Mouse (Mus musculus): ENCODE data around the gene Apbb2. TPM values are rescaled to one million over a fixed set of nuclear protein-coding genes. Genes with fewer than 3 reads are reported as not detected.

Apbb2 gene
- total RNA-seq, 2 experiments from 2014 or later = 53.4 to 57.1 TPM

DNA sequence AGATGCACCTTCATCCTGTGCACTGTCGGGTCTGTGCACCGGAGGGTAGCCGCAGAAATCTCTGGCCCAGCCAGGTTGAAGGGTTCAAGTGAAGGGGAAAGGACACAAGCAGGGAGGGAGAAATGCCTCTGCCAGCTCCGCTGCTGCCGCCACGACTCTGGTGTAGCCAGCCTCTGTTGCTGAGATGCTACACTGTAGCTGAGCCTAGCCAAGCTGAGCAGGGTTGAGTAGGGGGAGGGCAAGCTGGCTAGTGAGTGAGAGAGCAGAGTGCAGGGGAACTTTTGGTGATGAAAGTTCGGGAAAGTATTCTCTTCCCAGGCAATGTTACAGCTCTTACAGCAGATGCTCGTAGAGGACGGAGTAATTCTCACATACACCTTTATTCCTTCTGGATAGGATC, 66.3 kb downstream of the Apbb2 start:
- DNase-seq (ENCODE audit: extremely low spot score in 1 of 2, low spot score in 1 of 2) = no peak

DNA sequence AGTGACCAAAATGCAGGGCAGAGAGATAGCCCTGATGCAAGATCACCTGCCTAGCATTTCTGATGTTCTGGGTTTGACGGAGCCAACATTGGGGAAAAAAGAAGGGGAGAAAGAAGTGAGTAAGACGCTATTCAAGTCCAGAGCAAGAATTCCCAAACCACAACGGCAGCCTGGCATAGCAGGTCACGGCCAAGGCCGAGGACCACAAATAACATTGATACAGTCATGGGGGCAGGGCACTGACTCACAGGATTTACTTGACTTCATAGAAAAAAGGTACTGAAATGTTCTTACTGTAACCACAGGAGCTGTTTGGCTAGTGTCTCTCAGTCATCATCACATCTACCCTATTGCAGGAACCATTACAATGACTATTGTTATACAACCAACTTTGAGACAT, 68.3 kb downstream of the Apbb2 start:
- no peak for DNase-seq (ENCODE audit: extremely low spot score in 1 of 2, low spot score in 1 of 2)

DNA sequence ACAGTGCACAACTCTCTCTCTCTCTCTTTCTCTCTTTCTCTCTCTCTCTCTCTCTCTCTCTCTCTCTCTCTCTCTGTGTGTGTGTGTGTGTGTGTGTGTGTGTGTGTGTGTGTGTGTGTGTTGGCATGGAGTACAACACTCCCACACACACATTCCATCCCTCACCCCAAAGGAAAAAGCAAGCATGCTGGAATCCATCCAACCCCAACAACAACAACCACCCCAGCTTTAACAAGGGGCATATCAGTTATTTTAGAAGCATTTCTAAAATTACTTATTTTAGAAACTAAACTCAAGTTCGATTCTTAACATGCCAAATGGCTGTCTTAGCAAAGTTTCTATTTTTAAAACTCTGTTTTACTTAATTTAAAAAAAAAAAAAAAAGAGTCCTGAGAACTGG, 68.9 kb downstream of the Apbb2 start:
- no peak for DNase-seq (ENCODE audit: extremely low spot score in 1 of 2, low spot score in 1 of 2)

DNA sequence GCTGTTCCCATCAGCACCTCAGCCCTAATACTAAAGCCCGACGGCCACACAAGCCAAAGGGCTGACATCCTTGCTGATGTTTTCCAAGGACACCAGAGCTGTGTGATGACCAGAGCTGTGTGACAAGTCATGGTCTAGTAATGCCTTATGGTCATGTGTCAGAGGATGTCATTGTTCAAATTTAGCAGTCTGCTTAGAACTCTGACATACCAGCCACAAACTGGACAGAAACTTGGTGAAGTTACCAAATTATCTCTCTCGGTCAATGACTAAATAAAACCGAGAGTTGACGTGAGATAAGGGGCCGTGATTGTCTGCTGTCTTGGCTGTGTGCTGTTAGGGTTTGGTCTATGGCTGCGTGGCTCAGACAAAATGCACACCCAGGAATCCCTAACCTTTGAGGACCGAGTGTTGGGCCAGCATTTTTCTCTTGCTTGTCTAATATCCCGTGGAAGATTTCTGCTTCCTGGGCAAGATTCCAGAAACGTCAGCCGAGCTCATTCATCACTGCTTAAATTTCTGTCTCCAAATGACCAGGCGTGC, 71.5 kb downstream of the Apbb2 start:
- no peak for DNase-seq (ENCODE audit: extremely low spot score in 1 of 2, low spot score in 1 of 2)

DNA sequence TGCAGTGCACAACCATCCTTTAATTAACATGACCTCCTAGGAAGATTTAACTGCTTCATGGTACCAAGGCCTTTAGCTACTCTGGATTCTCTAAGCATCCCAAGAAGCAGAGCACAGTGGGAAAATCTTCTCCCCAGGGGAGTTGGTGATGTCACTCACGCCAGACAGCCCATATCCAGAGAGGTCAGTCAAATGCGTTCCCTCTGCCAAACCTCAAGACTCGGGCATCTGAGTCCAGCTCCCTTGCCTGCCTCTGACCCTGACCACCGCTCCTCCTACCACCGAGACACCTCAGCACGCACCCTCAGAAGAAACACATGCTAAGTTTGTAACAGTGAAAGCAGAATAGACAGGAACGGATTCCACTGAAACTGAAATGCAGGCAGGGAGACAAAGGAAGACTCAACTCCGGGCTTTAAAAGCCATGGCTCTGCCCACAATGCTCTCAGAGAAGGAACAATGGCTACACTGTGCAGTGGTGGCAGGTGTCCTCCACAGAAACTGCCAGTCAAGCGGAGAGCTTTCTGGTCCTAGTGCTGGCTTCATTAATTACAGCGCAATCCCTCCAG, 72.9 kb downstream of the Apbb2 start:
- DNase-seq (ENCODE audit: extremely low spot score in 1 of 2, low spot score in 1 of 2) = no peak

DNA sequence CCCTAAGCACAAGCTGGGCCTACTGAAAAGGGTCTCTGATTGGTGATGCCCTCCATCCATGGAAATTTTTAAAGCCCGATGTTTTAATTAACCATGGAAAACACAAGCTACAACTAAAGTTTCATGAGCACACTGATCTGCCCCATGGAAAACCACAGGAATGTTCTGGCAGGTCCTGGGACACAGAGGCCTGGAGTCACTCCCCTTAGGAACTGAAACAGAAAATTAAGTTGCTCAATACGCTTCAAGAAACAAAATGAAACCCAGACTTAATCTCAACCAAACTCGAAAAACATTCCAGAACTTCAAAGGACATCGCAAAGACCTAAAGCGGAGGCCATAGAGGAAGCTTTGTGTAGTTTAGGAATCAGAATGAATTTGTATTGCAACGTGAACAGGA, 74.8 kb downstream of the Apbb2 start:
- no peak for DNase-seq (ENCODE audit: extremely low spot score in 1 of 2, low spot score in 1 of 2)

DNA sequence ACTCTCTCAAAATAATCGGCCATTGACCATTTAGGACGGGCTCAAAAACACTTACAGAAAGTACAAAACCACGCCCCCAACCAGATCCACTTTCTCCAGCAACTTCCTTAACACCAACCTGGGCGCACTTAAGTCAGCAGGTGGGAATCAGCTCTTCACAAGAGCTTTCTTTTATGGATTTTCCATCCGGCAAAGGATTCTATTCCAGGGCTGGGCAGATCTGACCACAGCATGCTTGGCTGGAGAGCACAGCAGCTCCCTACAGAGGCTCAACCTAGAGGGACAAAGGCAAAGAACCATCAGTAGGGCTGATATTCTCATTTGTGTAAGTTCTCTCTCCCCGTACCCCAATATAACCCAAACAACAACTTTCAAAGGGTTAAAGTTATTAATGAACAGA, 75.2 kb downstream of the Apbb2 start:
- DNase-seq (ENCODE audit: extremely low spot score in 1 of 2, low spot score in 1 of 2) = no peak

DNA sequence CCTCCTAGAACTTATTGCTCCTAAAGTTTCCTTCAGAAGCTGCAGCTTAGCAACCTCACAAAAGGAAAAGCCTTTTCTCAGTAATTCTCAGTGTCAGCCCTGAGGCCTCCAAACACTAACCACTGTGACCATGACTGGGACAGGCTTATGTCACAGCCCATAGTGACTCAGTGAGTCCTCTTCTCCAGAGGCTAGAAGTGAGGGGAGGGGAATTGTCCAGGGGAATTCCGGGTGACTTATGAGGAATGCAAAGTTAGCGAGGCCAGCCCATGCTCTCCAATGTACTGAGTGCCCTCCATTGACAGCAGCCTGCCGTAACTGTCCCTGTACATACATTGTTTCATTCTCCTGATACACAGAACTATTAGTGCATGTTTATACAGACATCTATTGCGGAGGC, 76.1 kb downstream of the Apbb2 start:
- DNase-seq (ENCODE audit: extremely low spot score in 1 of 2, low spot score in 1 of 2) = no peak

DNA sequence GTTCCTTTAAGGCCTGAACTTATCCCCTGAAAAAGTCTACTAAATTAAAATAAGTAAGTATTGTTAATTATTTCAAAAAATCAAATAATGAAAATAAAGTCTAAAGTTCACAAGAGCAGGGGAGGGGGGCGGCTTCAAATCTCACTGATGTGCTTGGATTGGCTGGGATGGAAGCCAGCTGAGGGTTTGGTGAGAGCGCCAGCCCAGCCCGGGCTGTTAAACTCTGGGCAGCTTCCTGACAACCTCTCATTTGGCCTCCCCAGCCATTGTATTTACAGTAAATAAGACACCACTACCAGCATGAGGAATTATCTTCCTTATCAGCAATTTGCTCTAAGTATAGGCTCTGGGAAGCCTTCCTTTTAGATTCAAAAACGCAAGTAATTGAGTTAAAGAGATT, 77.2 kb downstream of the Apbb2 start:
- no peak for DNase-seq (ENCODE audit: extremely low spot score in 1 of 2, low spot score in 1 of 2)

DNA sequence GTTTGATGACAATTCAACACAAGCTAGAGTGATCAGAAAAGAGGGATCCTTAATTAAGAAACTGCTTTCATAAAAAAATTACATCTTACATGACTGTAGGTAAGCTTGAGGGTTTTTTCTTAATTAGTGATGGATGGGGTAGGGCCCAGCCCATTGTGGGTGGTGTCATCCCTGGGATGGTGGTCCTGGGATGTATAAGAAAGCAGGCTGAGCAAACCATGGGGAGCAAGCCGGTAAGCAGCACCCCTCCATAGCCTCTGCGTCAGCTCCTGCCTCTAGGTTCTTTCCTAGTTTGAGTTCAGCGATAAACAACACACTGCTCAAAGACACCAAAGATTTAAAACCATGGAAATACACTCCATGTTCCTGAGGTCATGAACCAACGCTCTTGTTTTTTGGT, 78.3 kb downstream of the Apbb2 start:
- no peak for DNase-seq (ENCODE audit: extremely low spot score in 1 of 2, low spot score in 1 of 2)

DNA sequence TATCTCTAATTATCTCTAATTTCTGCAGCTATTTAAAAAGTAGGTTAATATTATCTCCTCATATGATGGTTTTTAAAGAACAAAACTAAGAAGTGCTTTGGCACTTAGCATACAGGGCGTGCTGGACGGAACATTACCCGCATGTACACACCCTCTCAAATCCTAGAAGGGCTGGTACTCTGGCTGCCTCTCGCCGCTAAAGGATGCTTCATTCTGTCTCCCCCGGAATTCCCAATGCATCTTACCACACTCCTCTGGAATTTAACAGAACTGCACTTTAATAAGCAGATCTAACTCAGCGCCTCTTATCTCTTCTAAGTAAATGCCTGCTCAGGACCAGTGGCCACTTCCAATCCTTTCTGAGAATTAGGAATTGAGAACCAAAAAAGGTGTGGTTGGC, 80.8 kb downstream of the Apbb2 start:
- no peak for DNase-seq (ENCODE audit: extremely low spot score in 1 of 2, low spot score in 1 of 2)

DNA sequence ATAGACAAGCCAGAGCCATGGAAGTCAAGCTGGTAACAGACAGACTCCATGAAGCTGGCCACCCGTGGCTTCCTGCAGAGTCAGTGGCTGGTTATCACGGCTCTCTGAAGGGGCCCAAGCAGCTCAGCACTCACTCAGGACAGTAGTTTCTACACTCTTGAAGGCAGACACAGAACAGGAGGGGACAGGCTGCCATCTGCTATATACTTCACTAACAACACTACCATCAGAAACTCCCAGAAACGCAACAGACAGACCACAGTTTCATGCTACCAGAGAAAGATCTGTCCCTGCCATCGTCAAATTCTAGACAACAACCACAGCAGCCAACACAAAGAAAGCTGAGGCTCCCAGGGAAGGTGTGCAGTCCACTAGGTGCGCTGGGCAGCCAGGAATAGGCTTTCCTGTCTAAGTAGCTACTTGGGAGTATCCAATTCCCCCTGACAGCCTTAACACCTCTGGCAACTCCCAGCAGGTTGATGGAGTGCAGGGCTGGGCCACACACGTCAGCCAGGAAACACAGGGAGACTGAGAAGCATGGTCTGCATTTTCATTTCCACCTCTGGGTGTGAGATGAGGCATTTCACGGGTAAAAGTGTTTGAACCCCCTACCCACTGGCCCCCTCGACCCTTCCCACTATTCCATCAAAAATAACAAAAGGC, 81.8 kb downstream of the Apbb2 start:
- no peak for DNase-seq (ENCODE audit: extremely low spot score in 1 of 2, low spot score in 1 of 2)

DNA sequence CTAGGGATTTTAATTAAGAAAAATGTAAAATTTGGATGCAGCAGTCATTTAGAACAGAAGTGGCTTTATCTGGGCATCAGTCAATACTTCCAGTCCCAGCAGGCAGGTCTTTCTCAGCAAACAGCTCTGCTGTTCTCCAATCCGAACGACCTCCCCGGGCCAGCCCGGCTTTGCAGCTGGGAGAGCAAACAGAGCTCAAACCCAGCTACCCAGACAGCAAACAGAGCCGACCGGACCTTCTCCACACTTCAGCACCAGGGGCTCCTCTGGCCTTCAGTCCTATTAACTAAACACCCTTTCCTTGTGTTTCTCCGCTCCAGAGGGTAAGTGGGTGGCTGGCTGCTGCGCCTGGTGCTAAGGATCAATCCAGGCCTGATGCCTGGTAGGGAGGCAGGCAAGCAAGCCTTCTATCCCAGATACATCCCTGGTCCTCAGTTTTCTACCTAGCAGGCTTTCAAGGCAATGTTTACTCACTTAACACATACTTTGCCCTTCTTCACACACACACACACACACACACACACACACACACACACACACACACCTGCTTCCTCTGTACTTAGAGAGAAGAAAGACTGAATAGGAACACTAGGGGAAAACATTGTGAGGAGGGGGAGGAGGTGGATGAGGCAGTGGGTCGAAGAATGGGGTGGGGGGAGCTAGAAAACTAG, 82.9 kb downstream of the Apbb2 start:
- DNase-seq (ENCODE audit: extremely low spot score in 1 of 2, low spot score in 1 of 2) = no peak

DNA sequence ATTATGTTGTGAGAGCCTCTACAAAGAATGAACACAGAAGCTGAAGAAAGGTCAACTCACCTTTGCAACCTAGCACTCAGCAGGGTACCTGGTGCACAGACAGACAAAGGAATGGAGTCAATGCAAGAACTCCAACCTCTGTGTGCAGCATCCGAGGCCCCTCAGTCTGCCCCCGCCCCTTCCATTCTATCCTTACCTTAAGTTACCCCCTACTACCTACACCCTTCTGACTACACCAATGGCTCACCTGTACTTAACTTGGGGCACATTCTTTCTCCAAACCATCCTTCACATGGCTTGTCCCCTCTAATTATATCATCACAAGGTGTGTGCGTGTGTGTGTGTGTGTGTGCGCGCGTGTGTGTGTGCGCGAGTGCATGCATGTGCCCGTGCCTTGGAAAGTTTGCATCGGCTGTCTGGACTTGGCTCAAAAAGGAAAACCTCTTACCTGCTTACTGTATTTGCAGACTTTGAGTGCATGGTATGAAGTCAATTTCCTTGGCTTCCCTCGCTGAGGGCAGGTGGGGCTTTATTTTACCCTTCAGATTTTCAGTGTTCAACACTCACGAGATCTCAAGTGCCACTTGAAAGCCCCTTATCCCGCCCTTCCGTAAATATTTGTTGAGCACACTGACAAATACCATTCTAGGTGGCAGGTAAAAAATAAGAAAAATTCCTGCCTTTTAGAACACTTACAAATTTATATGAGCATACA, 84.7 kb downstream of the Apbb2 start:
- DNase-seq (ENCODE audit: extremely low spot score in 1 of 2, low spot score in 1 of 2) = no peak

DNA sequence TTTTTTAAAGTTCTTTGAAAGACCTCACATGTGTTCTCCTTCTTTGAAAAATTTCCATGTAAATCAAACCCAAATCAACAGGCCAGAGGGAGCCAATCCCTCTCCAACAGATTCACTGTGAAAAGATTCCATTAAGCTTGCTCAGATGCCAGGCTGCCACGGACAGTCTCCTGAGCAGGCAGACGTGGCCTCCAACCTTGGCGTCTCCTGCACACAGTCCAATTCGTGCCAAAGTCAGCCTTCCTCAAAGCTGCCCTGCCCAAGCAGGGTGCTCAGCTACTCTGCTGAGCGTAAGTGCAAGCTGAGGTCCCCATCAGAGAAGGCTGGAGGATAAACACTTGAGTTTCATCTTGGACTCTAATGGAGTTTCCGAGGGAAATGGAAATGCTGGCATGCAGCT, 85.8 kb downstream of the Apbb2 start:
- DNase-seq (ENCODE audit: extremely low spot score in 1 of 2, low spot score in 1 of 2) = no peak

DNA sequence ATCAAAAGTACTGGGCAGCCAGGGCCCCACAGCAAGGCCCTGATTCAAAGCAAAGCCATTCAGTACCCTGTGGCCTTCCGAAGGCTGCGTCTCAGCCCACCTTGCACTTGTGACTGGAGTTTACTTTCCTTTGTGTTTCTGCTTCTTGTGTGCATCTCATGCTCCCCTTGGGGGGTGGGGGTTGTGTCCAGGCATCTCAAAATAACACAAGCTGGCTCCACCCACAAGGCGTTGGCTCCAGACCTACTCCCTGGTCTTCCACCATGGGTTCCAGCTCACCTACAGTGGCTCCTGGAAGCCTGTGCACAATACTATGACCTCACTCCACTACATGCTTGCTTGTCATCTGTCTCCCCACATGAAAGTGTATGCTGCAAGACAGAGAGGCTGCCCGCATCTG, 88.2 kb downstream of the Apbb2 start:
- DNase-seq (ENCODE audit: extremely low spot score in 1 of 2, low spot score in 1 of 2) = no peak

DNA sequence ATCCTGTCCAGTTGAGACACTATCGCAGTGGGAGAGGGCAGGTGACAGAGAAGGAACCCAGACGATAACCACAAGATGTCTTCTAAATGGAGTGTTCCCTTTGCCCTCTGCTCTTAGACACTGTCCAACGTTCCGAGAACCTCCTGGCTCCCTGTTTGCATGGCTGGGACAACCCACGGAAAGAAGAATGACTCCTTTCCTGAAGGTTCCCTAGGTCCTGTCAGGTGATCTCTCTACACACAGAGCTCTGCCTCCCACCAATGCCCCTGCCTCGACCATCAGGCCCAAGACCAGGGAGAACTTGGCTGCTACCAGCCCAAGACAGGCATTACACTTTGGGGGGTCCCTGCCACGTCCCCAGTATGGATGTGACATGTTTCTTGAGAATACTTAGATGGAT, 89.0 kb downstream of the Apbb2 start:
- no peak for DNase-seq (ENCODE audit: extremely low spot score in 1 of 2, low spot score in 1 of 2)

DNA sequence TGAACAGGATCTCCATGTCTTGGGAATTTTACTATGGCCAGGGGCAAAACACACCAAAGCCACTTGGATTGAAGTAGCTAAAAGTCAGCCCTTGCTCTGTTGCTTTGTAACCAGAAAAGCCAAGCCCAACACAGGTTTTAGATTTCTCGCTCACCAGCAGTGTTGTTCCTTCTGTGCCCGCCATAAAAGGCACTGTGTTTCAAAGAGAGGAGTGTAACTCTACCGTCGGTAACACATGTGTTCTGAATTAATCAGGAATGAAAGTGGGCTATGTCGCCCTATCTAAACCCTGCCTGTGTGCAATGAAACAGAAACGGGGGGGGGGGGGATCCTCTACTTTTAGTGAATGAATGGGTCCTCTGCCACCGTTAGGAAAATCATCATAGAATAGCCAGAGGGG, 90.0 kb downstream of the Apbb2 start:
- DNase-seq (ENCODE audit: extremely low spot score in 1 of 2, low spot score in 1 of 2) = no peak

DNA sequence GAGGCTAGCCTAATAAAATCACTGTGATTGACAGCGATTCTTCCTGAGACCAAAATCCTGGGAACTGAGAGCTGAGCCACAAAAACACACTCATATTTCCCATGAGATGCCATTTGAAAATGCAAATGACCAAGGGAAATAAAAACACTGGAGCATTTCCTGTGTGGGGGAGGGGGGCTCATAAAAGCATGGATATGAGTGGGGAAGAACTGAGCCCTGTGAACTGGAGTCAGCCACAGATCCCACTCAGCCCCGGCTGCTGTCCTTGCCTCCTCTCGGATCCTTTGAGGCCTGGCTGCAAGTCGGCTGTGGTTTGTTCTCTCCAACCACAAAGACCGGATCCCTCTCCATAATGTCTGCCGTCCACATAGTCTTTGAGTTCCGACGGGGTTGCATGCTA, 91.5 kb downstream of the Apbb2 start:
- no peak for DNase-seq (ENCODE audit: extremely low spot score in 1 of 2, low spot score in 1 of 2)

DNA sequence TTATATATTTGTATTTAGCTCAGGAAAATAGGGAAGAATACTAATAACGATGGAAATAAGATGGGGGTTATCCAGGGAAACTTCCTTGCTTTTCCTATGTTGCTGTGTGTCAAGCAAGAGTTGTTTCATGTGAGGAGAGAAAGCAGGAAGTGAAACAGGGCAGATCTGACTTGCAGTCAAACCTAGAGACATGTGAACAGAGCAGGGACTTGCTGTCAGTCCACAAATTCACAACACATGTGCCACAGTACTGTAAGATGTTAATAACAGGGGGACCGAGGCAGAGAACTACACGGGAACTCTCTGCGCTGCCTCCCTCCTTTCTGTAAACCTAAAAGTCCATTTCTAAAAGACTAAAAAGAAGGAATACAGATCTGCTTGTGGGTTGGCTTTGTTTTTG, 93.6 kb downstream of the Apbb2 start:
- DNase-seq (ENCODE audit: extremely low spot score in 1 of 2, low spot score in 1 of 2) = no peak

All from layer of hippocampus, postnatal 25 days (tissue).